18 mouse cellular contexts compared by ENCODE assay signal in genomic region chr5:68572816-68573215, GRCm38 (mm10).
DNase-seq lines count a peak whose midpoint lies in the region; ATAC-seq and TF ChIP-seq lines count a peak whose summit lies in the region.
"Had no signal": no experiment of that assay in that cellular context is flagged by ENCODE, and none has a peak within 500 bp of the region (broad histone marks: within the 10 kb centered on the region; RNA-seq: fewer than 3 reads in every experiment).

No protein-coding gene starts in this region.

- H3K4me3 ChIP-seq in kidney, adult 2 months (ENCODE audit: insufficient read depth, low read depth, low read length): no peak overlapping the region
- H3K4me3 ChIP-seq in kidney, embryonic 14.5 days (ENCODE audit: low read length): no peak overlapping the region
- H3K4me3 ChIP-seq: embryonic facial prominence, embryonic 12.5 days; forebrain, embryonic 15.5 days; heart, adult 2 months; heart, embryonic 12.5 days; hindbrain, embryonic 10.5 days had no signal

- TF ChIP-seq CTCF in kidney, adult 2 months (conservative IDR thresholded peaks at IDR 0.05; ENCODE audit: insufficient read depth, insufficient read length, low read depth, low read length): no peak

- H3K9me3 ChIP-seq in kidney, embryonic 14.5 days (ENCODE audit: control insufficient read depth, low read length): no peaks in the 10 kb centered on the region
- H3K9me3 ChIP-seq: embryonic facial prominence, embryonic 12.5 days; forebrain, embryonic 15.5 days; heart, embryonic 12.5 days; hindbrain, embryonic 10.5 days had no signal

- peak; percentile 38 for DNase-seq in kidney, adult 2 months
- peak; percentile 25 for DNase-seq in kidney, adult 9 months
- peak; percentile 4 for DNase-seq in kidney, postnatal 10 days
- DNase-seq in cerebellum, postnatal 4 days (ENCODE audit: low spot score in 2 of 2): no peak
- no peak for DNase-seq in gastrocnemius, postnatal 36 days
- DNase-seq: adrenal gland, postnatal 10 days; cerebellum, adult 11 months; cerebellum, adult 8-10 months; cerebellum, postnatal 14 days; gastrocnemius, postnatal 10 days; heart, adult 2 months had no signal

- H3K9ac ChIP-seq in kidney, embryonic 14.5 days (ENCODE audit: low read depth, low read length): no peak overlapping the region
- H3K9ac ChIP-seq: embryonic facial prominence, embryonic 12.5 days; forebrain, embryonic 15.5 days; heart, embryonic 12.5 days; hindbrain, embryonic 14.5 days had no signal

- H3K36me3 ChIP-seq in kidney, adult 2 months (ENCODE audit: control insufficient read depth, insufficient read depth, low read length): no peaks in the 10 kb centered on the region
- H3K36me3 ChIP-seq in kidney, embryonic 14.5 days (ENCODE audit: control insufficient read depth, insufficient read depth, low read length): no peaks in the 10 kb centered on the region
- H3K36me3 ChIP-seq: embryonic facial prominence, embryonic 12.5 days; forebrain, embryonic 15.5 days; heart, embryonic 12.5 days; hindbrain, embryonic 10.5 days had no signal

- no peaks in the 10 kb centered on the region for H3K27me3 ChIP-seq in kidney, adult 2 months (replicated peaks; ENCODE audit: control insufficient read depth, insufficient read depth, low read length)
- no peaks in the 10 kb centered on the region for H3K27me3 ChIP-seq in kidney, embryonic 14.5 days (ENCODE audit: control insufficient read depth, insufficient read depth, low read length)
- H3K27me3 ChIP-seq: embryonic facial prominence, embryonic 12.5 days; forebrain, embryonic 15.5 days; heart, embryonic 12.5 days had no signal

- H3K27ac ChIP-seq in kidney, adult 2 months (ENCODE audit: insufficient read depth, low read depth, low read length): no peak overlapping the region
- no peak overlapping the region for H3K27ac ChIP-seq in kidney, embryonic 14.5 days (ENCODE audit: low read depth, low read length)
- H3K27ac ChIP-seq: embryonic facial prominence, embryonic 12.5 days; forebrain, embryonic 15.5 days; heart, adult 2 months; hindbrain, embryonic 10.5 days; hindbrain, embryonic 14.5 days had no signal

- no peaks in the 10 kb centered on the region for H3K4me1 ChIP-seq in kidney, adult 2 months (ENCODE audit: control insufficient read depth, insufficient read depth, low read length)
- no peaks in the 10 kb centered on the region for H3K4me1 ChIP-seq in kidney, embryonic 14.5 days (ENCODE audit: control insufficient read depth, insufficient read depth, low read length)
- H3K4me1 ChIP-seq: embryonic facial prominence, embryonic 12.5 days; forebrain, embryonic 15.5 days; heart, embryonic 12.5 days; hindbrain, embryonic 10.5 days had no signal

- H3K4me2 ChIP-seq in kidney, embryonic 14.5 days (replicated peaks; ENCODE audit: low read depth, low read length): no peak overlapping the region
- H3K4me2 ChIP-seq: embryonic facial prominence, embryonic 12.5 days; forebrain, embryonic 15.5 days; heart, embryonic 12.5 days; hindbrain, embryonic 14.5 days had no signal

- no peak for ATAC-seq in kidney, embryonic 14.5 days (ENCODE audit: low FRiP score, low TSS enrichment)
- no peak for ATAC-seq in granulocyte monocyte progenitor cell, adult 5-6 weeks (replicated peaks; ENCODE audit: poor library complexity, severe bottlenecking)
- ATAC-seq: forebrain, embryonic 15.5 days had no signal

- TF ChIP-seq POLR2A in kidney, adult 2 months (IDR thresholded peaks at IDR 0.05; ENCODE audit: low read depth, low read length): no peak

- WGBS in kidney, adult 2 months: 54% methylated on average over 5 of the region's 5 CpGs
- 70% methylated on average over 5 of the region's 5 CpGs for WGBS in kidney, embryonic 14.5 days

- intact Hi-C loops in gastrocnemius, postnatal 36 days (cut with DNase I): no loop called here

Comparison
In these comparisons a context has a peak if more than half of its experiments do, and no peak if none do; other contexts are left out.
1. DNase-seq: peak in kidney, adult 2 months (single experiment), kidney, adult 9 months (single experiment) and kidney, postnatal 10 days (single experiment); none in cerebellum, postnatal 4 days (0 of 2) and gastrocnemius, postnatal 36 days (0 of 2).